Mouse (Mus musculus): Measurements from ENCODE around the gene Cacng7. TPM values are rescaled to one million over a fixed set of nuclear protein-coding genes. Genes with fewer than 3 reads are reported as not detected.
"Not testable (repeated sequence)": the region's sequence is repeated elsewhere in the genome, so short reads cannot be mapped to it uniquely, and the experiment has no call there.

Cacng7 gene
- polyA plus RNA-seq, 1 experiment from 2014 or later = 1.2 TPM

GRCm38 (mm10) chr7:3391081-3391451 is 58.3 kb downstream of the Cacng7 start:
- 5% methylated on average over 12 of the region's 12 CpGs for WGBS
- ATAC-seq (ENCODE audit: insufficient read depth) = peak; percentile 42

GRCm38 (mm10) chr7:3391809-3392208 is 59.1 kb downstream of the Cacng7 start:
- peak overlapping the region; percentile 65 for H3K4me2 ChIP-seq
- ATAC-seq (ENCODE audit: insufficient read depth) = no peak

More at GRCm38 (mm10) chr7:3391081-3391451, 58.3 kb downstream of the Cacng7 start:
- Histone ChIP-seq H3K9ac (no peak overlapping the region), H3K36me3 (ENCODE audit: insufficient read depth) (no peaks in the 10 kb centered on the region), H3K4me1 (ENCODE audit: insufficient read depth) (peaks cover 3% of the 10 kb centered on the region; the same call in 1 of the 2 replicates), H3K4me2 (peak overlapping the region; percentile 65), H3K4me3 (ENCODE audit: low read depth, low read length) (peak overlapping the region; percentile 28), H3K27ac (ENCODE audit: low read depth) (no peak overlapping the region), H3K27me3 (ENCODE audit: insufficient read depth, low read length) (no peaks in the 10 kb centered on the region), H3K9me3 (ENCODE audit: low read depth, low read length) (no peaks in the 10 kb centered on the region)
- DNase-seq = no peak
- no peak for TF ChIP-seq CTCF (IDR thresholded peaks at IDR 0.05; ENCODE audit: low read depth)

GRCm38 (mm10) chr7:3397355-3397754 is 64.6 kb downstream of the Cacng7 start:
- no peak for TF ChIP-seq CTCF (IDR thresholded peaks at IDR 0.05; ENCODE audit: low read depth)
- Histone ChIP-seq H3K36me3 (ENCODE audit: insufficient read depth) (no peaks in the 10 kb centered on the region), H3K27ac (ENCODE audit: low read depth) (no peak overlapping the region), H3K4me1 (ENCODE audit: insufficient read depth) (no peaks in the 10 kb centered on the region), H3K4me3 (ENCODE audit: low read depth, low read length) (no peak overlapping the region), H3K9me3 (ENCODE audit: low read depth, low read length) (no peaks in the 10 kb centered on the region), H3K27me3 (ENCODE audit: insufficient read depth, low read length) (no peaks in the 10 kb centered on the region), H3K9ac (no peak overlapping the region), H3K4me2 (no peak overlapping the region)
- ATAC-seq (ENCODE audit: insufficient read depth) = no peak
- WGBS = 66% methylated on average over 10 of the region's 10 CpGs
- DNase-seq = no peak

More at GRCm38 (mm10) chr7:3391809-3392208, 59.1 kb downstream of the Cacng7 start:
- Histone ChIP-seq H3K9me3 (ENCODE audit: low read depth, low read length) (no peaks in the 10 kb centered on the region), H3K27me3 (ENCODE audit: insufficient read depth, low read length) (no peaks in the 10 kb centered on the region), H3K36me3 (ENCODE audit: insufficient read depth) (no peaks in the 10 kb centered on the region), H3K4me1 (ENCODE audit: insufficient read depth) (peaks cover 3% of the 10 kb centered on the region; the same call in 1 of the 2 replicates), H3K9ac (no peak overlapping the region), H3K27ac (ENCODE audit: low read depth) (no peak overlapping the region), H3K4me3 (ENCODE audit: low read depth, low read length) (peak overlapping the region; percentile 28)
- 15% methylated on average over 4 of the region's 4 CpGs for WGBS
- no peak for DNase-seq
- TF ChIP-seq CTCF (IDR thresholded peaks at IDR 0.05; ENCODE audit: low read depth) = no peak

- Histone ChIP-seq H3K4me1 (ENCODE audit: insufficient read depth) (no peaks in the 10 kb centered on the region), H3K4me2 (no peak overlapping the region), H3K9ac (no peak overlapping the region), H3K27ac (ENCODE audit: low read depth) (no peak overlapping the region), H3K36me3 (ENCODE audit: insufficient read depth) (no peaks in the 10 kb centered on the region), H3K9me3 (ENCODE audit: low read depth, low read length) (no peaks in the 10 kb centered on the region), H3K27me3 (ENCODE audit: insufficient read depth, low read length) (no peaks in the 10 kb centered on the region), H3K4me3 (ENCODE audit: low read depth, low read length) (no peak overlapping the region)
- ATAC-seq (ENCODE audit: insufficient read depth) = no peak
- 43% methylated on average over 7 of the region's 7 CpGs for WGBS
- no peak for DNase-seq
- no peak for TF ChIP-seq CTCF (IDR thresholded peaks at IDR 0.05; ENCODE audit: low read depth)
Measured at GRCm38 (mm10) chr7:3397797-3398196, 65.0 kb downstream of the Cacng7 start.

- not testable (repeated sequence) for H3K4me3 ChIP-seq (ENCODE audit: low read depth, low read length); H3K9ac ChIP-seq; H3K36me3 ChIP-seq (ENCODE audit: insufficient read depth); H3K4me1 ChIP-seq (ENCODE audit: insufficient read depth); DNase-seq; H3K27ac ChIP-seq (ENCODE audit: low read depth); H3K4me2 ChIP-seq; ATAC-seq (ENCODE audit: insufficient read depth); H3K9me3 ChIP-seq (ENCODE audit: low read depth, low read length); H3K27me3 ChIP-seq (ENCODE audit: insufficient read depth, low read length)
- 86% methylated on average over 7 of the region's 8 CpGs for WGBS
Measured at GRCm38 (mm10) chr7:3398363-3398762, 65.6 kb downstream of the Cacng7 start.

GRCm38 (mm10) chr7:3399937-3400336 is 67.2 kb downstream of the Cacng7 start:
- no peaks in the 10 kb centered on the region for H3K27me3 ChIP-seq (ENCODE audit: insufficient read depth, low read length)
- no peak overlapping the region for H3K4me2 ChIP-seq
- H3K27ac ChIP-seq (ENCODE audit: low read depth) = no peak overlapping the region
- ATAC-seq (ENCODE audit: insufficient read depth) = no peak
- TF ChIP-seq CTCF (IDR thresholded peaks at IDR 0.05; ENCODE audit: low read depth) = no peak
- no peaks in the 10 kb centered on the region for H3K36me3 ChIP-seq (ENCODE audit: insufficient read depth)
- H3K4me3 ChIP-seq (ENCODE audit: low read depth, low read length) = no peak overlapping the region
- DNase-seq = no peak
- no peaks in the 10 kb centered on the region for H3K4me1 ChIP-seq (ENCODE audit: insufficient read depth)
- H3K9ac ChIP-seq = no peak overlapping the region
- H3K9me3 ChIP-seq (ENCODE audit: low read depth, low read length) = no peaks in the 10 kb centered on the region

GRCm38 (mm10) chr7:3409729-3410520 is 77.2 kb downstream of the Cacng7 start:
- WGBS = 57% methylated on average over 11 of the region's 11 CpGs
- Histone ChIP-seq H3K9ac (no peak overlapping the region), H3K4me1 (ENCODE audit: insufficient read depth) (no peaks in the 10 kb centered on the region), H3K36me3 (ENCODE audit: insufficient read depth) (no peaks in the 10 kb centered on the region), H3K4me2 (no peak overlapping the region), H3K4me3 (ENCODE audit: low read depth, low read length) (no peak overlapping the region), H3K27ac (ENCODE audit: low read depth) (no peak overlapping the region), H3K27me3 (ENCODE audit: insufficient read depth, low read length) (peaks cover 37% of the 10 kb centered on the region), H3K9me3 (ENCODE audit: low read depth, low read length) (no peaks in the 10 kb centered on the region)
- no peak for TF ChIP-seq CTCF (IDR thresholded peaks at IDR 0.05; ENCODE audit: low read depth)
- DNase-seq (no peak), ATAC-seq (ENCODE audit: insufficient read depth) (no peak)
